Mouse (Mus musculus) liver, embryonic 15.5 days (tissue): ENCODE measurements around the gene Clcnka. TPM values are rescaled to one million over a fixed set of nuclear protein-coding genes. Genes with fewer than 3 reads are reported as not detected.

Source experiments
- ATAC-seq: fragments of 200-750 bp; cut with Nextera tagmentation; 2 replicates; pipeline ENCODE4 v1.8.0; 2017; ENCODE audit warnings: moderate number of reproducible peaks, mild to moderate bottlenecking, moderate library complexity; ENCODE audit not compliant: insufficient read depth
- H3K27ac ChIP-seq: fragments of 300-500 bp; sonication (generic); replicated peaks from 2 replicates; pipeline ENCODE4 v1.5.1; 2015; ENCODE audit warnings: mild to moderate bottlenecking, inconsistent platforms
- H3K27me3 ChIP-seq: fragments of 300-500 bp; sonication (generic); 2 replicates; pipeline ENCODE4 v1.6.1; 2015; ENCODE audit warnings: mild to moderate bottlenecking, inconsistent platforms
- H3K36me3 ChIP-seq: fragments of 300-500 bp; sonication (generic); replicated peaks from 2 replicates; pipeline ENCODE4 v1.6.1; 2015; ENCODE audit warnings: moderate library complexity, mild to moderate bottlenecking, inconsistent platforms
- H3K4me1 ChIP-seq: fragments of 300-500 bp; sonication (generic); replicated peaks from 2 replicates; pipeline ENCODE4 v1.6.1; 2015; ENCODE audit warnings: inconsistent platforms
- H3K4me2 ChIP-seq: fragments of 300-500 bp; sonication (generic); 2 replicates; pipeline ENCODE4 v1.6.1; 2015; ENCODE audit warnings: moderate library complexity, mild to moderate bottlenecking, inconsistent platforms
- H3K4me3 ChIP-seq: fragments of 300-500 bp; sonication (generic); replicated peaks from 2 replicates; pipeline ENCODE4 v1.5.1; 2015; ENCODE audit warnings: mild to moderate bottlenecking, inconsistent platforms
- H3K9ac ChIP-seq: fragments of 300-500 bp; sonication (generic); 2 replicates; pipeline ENCODE4 v1.6.1; 2015; ENCODE audit warnings: moderate library complexity, mild to moderate bottlenecking, inconsistent platforms
- H3K9me3 ChIP-seq: fragments of 300-500 bp; sonication (generic); replicated peaks from 2 replicates; pipeline ENCODE4 v1.6.1; 2016; ENCODE audit warnings: inconsistent platforms
- WGBS: fragments of 180-500 bp; shearing (Covaris S2); methylation state at CpG from one replicate; pipeline ENCODE4 v1.1.7; 2015; ENCODE audit warnings: mixed read lengths; ENCODE audit not compliant: insufficient replicate concordance; 5-methylcytosine and 5-hydroxymethylcytosine counted together
- polyA plus RNA-seq: library from polyadenylated mRNA; unstranded; fragments of >200 nt; fragmentation: Nextera tagmentation; extraction: Ambion mirVana; gene quantifications from 2 replicates; pipeline ENCODE4 v1.2.1, GENCODE M21; 2015

Clcnka gene
- polyA plus RNA-seq, 1 experiment from 2014 or later, result not detected

DNA sequence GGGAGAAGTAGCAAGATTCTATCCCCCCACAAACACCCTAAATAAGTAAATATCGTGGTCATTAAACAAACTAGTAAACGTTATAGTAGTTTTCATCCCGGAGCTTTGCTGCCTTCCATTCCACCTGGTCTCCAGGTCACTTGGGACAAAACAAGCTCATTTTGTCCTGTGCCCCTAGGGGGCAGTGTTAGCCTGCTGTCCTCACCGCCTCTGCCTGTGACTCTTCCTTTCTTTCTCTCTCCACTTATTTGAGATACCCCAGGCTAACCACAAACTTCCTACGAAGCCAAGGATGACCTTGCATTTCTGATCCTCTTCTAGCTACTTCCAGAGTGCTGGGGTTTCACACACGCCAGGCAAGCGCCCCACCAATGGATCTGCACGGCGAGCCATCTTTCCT, 32.5 kb upstream of the Clcnka start:
- Histone ChIP-seq H3K4me2 (no peak overlapping the region), H3K27ac (no peak overlapping the region), H3K9ac (no peak overlapping the region), H3K27me3 (peaks cover 21% of the 10 kb centered on the region), H3K36me3 (no peaks in the 10 kb centered on the region), H3K4me1 (peaks cover 1% of the 10 kb centered on the region; the same call in 1 of the 2 replicates), H3K9me3 (no peaks in the 10 kb centered on the region), H3K4me3 (no peak overlapping the region)
- 28% methylated on average over 9 of the region's 9 CpGs for WGBS
- no peak for ATAC-seq

DNA sequence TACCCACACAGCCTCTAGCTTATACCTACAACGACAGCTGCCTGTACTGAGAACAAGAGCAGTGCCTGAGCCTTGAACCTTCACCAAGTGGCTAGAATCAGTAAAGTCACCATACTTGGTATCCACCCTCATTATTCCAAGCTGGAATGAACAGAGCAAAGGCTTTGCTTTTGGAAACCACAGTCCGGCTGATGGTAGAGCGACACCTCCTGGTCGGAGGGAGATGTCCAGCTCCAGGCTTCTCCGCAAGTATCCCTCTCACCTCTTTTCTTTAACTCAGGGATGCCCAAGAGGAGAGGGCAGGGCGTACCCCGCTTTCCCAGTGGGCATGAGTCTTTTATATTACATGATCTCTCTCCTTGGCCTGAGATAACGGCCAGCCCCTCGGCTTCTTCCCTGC, 31.3 kb upstream of the Clcnka start:
- H3K4me2 ChIP-seq, result no peak overlapping the region
- 42% methylated on average over 9 of the region's 9 CpGs for WGBS

GRCm38 (mm10) chr4:141429381-141429780, 30.9 kb upstream of the Clcnka start:
- no peak overlapping the region for H3K9ac ChIP-seq
- H3K36me3 ChIP-seq, result no peaks in the 10 kb centered on the region
- no peak overlapping the region for H3K27ac ChIP-seq
- H3K4me1 ChIP-seq, result peaks cover 9% of the 10 kb centered on the region
- peaks cover 37% of the 10 kb centered on the region for H3K27me3 ChIP-seq
- WGBS, result 59% methylated on average over 6 of the region's 6 CpGs
- no peak for ATAC-seq
- H3K9me3 ChIP-seq, result no peaks in the 10 kb centered on the region
- no peak overlapping the region for H3K4me3 ChIP-seq
- H3K4me2 ChIP-seq, result no peak overlapping the region

More for the DNA sequence above, 31.3 kb upstream of the Clcnka start:
- H3K27me3 ChIP-seq, result peaks cover 33% of the 10 kb centered on the region
- H3K4me1 ChIP-seq, result peaks cover 9% of the 10 kb centered on the region
- H3K27ac ChIP-seq, result no peak overlapping the region
- no peak for ATAC-seq
- no peak overlapping the region for H3K9ac ChIP-seq
- no peak overlapping the region for H3K4me3 ChIP-seq
- no peaks in the 10 kb centered on the region for H3K9me3 ChIP-seq
- H3K36me3 ChIP-seq, result no peaks in the 10 kb centered on the region

DNA sequence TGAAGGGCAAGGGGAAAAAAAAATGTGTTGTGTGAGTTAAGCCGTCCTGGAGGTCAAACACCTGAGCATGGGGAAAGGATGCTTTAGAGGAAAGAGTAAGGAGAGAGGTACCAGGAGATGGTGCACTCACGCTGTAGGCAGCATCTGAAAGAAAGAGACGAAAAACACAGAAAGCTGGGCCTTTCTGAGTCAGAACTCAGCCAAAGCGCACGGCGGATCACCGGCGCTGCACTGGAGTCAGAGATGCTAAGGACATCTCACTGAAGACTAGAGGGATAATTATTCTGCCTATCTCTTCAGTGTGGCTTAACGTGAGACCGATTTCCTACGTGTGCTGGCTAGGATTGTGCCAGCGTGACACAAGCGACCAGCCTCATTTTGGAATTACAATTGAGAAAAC, 29.4 kb upstream of the Clcnka start:
- no peaks in the 10 kb centered on the region for H3K9me3 ChIP-seq
- no peak overlapping the region for H3K9ac ChIP-seq
- H3K36me3 ChIP-seq, result no peaks in the 10 kb centered on the region
- peaks cover 42% of the 10 kb centered on the region for H3K27me3 ChIP-seq
- no peak for ATAC-seq
- H3K4me1 ChIP-seq, result peaks cover 9% of the 10 kb centered on the region
- no peak overlapping the region for H3K4me3 ChIP-seq
- H3K4me2 ChIP-seq, result no peak overlapping the region
- 77% methylated on average over 13 of the region's 13 CpGs for WGBS
- no peak overlapping the region for H3K27ac ChIP-seq

- no peak overlapping the region for H3K9ac ChIP-seq
- H3K4me1 ChIP-seq, result peaks cover 9% of the 10 kb centered on the region
- ATAC-seq, result no peak
- no peak overlapping the region for H3K4me2 ChIP-seq
- no peaks in the 10 kb centered on the region for H3K36me3 ChIP-seq
- 62% methylated on average over 10 of the region's 10 CpGs for WGBS
- H3K27me3 ChIP-seq, result peaks cover 42% of the 10 kb centered on the region
- H3K9me3 ChIP-seq, result no peaks in the 10 kb centered on the region
- H3K27ac ChIP-seq, result no peak overlapping the region
- no peak overlapping the region for H3K4me3 ChIP-seq
Observed at GRCm38 (mm10) chr4:141426796-141427745, 28.5 kb upstream of the Clcnka start.

- H3K4me1 ChIP-seq, result peaks cover 15% of the 10 kb centered on the region
- 5% methylated on average over 36 of the region's 36 CpGs for WGBS
- no peak overlapping the region for H3K9ac ChIP-seq
- H3K4me2 ChIP-seq, result peak overlapping the region; percentile 56
- 0 out of 2 replicates have a peak overlapping the region, but pooled peaks have one; percentile 8 for H3K4me3 ChIP-seq
- H3K9me3 ChIP-seq, result no peaks in the 10 kb centered on the region
- H3K36me3 ChIP-seq, result no peaks in the 10 kb centered on the region
- ATAC-seq, result no peak
- H3K27me3 ChIP-seq, result peaks cover 44% of the 10 kb centered on the region
- no peak overlapping the region for H3K27ac ChIP-seq
Observed at GRCm38 (mm10) chr4:141425484-141426479, 27.3 kb upstream of the Clcnka start.

GRCm38 (mm10) chr4:141423691-141424431, 25.3 kb upstream of the Clcnka start:
- Histone ChIP-seq H3K9ac (no peak overlapping the region), H3K9me3 (no peaks in the 10 kb centered on the region), H3K4me3 (no peak overlapping the region), H3K36me3 (no peaks in the 10 kb centered on the region), H3K27ac (no peak overlapping the region), H3K27me3 (peaks cover 56% of the 10 kb centered on the region), H3K4me2 (no peak overlapping the region), H3K4me1 (peaks cover 20% of the 10 kb centered on the region)
- 80% methylated on average over 13 of the region's 13 CpGs for WGBS
- no peak for ATAC-seq

DNA sequence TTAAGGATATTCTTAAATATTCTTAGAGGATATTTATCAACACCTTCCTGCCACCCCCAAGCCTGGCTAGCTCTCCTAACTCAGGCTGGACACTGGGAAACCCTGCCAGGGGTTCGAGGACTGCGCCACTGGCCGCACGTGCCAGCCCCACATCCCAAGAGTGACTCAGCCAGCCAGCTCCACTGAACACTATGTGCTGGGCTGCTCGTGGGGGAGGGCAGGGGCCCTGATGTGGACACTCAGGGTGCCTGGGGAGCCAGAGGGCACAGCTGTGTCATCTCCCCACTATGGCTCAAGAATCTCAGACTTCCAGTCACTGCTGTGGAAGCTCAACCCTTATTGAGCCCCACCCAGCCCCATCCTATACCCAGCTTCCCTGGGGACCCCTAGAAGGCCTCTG, 24.8 kb upstream of the Clcnka start:
- no peak for ATAC-seq
- Histone ChIP-seq H3K9ac (no peak overlapping the region), H3K4me1 (peaks cover 20% of the 10 kb centered on the region), H3K9me3 (no peaks in the 10 kb centered on the region), H3K27me3 (peaks cover 56% of the 10 kb centered on the region), H3K36me3 (no peaks in the 10 kb centered on the region), H3K4me3 (no peak overlapping the region), H3K4me2 (no peak overlapping the region), H3K27ac (no peak overlapping the region)
- WGBS, result 65% methylated on average over 5 of the region's 5 CpGs

- no peak overlapping the region for H3K4me2 ChIP-seq
- H3K4me3 ChIP-seq, result no peak overlapping the region
- no peak overlapping the region for H3K27ac ChIP-seq
- no peak for ATAC-seq
- H3K9ac ChIP-seq, result no peak overlapping the region
- WGBS, result 58% methylated on average over 5 of the region's 5 CpGs
- H3K9me3 ChIP-seq, result no peaks in the 10 kb centered on the region
- peaks cover 20% of the 10 kb centered on the region for H3K4me1 ChIP-seq
- no peaks in the 10 kb centered on the region for H3K36me3 ChIP-seq
- H3K27me3 ChIP-seq, result peaks cover 51% of the 10 kb centered on the region
Observed at GRCm38 (mm10) chr4:141422841-141423240, 24.3 kb upstream of the Clcnka start.

GRCm38 (mm10) chr4:141421423-141421822, 22.9 kb upstream of the Clcnka start:
- Histone ChIP-seq H3K27ac (no peak overlapping the region), H3K9ac (no peak overlapping the region), H3K4me1 (peaks cover 20% of the 10 kb centered on the region), H3K4me3 (no peak overlapping the region), H3K27me3 (peaks cover 39% of the 10 kb centered on the region), H3K4me2 (no peak overlapping the region), H3K36me3 (no peaks in the 10 kb centered on the region), H3K9me3 (no peaks in the 10 kb centered on the region)
- no peak for ATAC-seq
- WGBS, result 56% methylated on average over 14 of the region's 14 CpGs
